Mouse (Mus musculus): ENCODE results near the gene Apobec3.
"Not testable (repeated sequence)": the region's sequence is repeated elsewhere in the genome, so short reads cannot be mapped to it uniquely, and the experiment has no call there.

Apobec3 gene

DNA sequence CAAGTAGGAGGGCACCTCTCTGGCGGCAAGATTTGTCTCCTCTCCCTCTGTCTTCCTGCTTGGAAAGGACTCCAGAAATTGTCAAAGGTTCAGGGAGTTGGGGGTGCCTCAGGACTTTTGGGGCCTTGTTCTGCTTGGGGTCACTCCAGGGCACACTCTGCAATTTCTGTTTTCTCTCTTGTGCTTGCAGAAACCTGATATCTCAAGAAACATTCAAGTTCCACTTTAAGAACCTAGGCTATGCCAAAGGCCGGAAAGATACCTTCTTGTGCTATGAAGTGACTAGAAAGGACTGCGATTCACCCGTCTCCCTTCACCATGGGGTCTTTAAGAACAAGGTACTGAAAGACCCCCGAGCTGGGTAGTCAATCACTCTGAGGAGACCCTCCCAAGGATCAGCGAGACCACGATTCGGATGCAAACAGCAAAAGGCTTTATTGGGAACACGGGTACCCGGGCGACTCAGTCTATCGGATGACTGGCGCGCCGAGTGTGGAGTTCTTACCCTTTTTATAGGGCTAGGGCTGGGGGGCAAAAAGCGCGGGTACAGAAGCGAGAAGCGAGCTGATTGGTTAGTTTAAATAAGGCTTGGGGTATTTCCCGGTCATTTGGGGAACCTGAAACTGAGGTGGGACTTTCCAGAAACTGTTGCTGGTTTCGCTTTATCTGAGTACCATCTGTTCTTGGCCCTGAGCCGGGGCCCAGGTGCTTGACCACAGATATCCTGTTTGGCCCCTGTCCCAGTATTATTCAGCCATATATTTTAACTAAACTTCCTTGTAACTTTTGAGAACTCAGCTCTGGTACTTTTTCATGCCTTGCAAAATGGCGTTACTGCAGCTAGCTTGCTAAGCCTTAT is 4.0 kb downstream of the Apobec3 start:
- in situ Hi-C loops (cut with MboI, MseI): not testable (repeated sequence)

DNA sequence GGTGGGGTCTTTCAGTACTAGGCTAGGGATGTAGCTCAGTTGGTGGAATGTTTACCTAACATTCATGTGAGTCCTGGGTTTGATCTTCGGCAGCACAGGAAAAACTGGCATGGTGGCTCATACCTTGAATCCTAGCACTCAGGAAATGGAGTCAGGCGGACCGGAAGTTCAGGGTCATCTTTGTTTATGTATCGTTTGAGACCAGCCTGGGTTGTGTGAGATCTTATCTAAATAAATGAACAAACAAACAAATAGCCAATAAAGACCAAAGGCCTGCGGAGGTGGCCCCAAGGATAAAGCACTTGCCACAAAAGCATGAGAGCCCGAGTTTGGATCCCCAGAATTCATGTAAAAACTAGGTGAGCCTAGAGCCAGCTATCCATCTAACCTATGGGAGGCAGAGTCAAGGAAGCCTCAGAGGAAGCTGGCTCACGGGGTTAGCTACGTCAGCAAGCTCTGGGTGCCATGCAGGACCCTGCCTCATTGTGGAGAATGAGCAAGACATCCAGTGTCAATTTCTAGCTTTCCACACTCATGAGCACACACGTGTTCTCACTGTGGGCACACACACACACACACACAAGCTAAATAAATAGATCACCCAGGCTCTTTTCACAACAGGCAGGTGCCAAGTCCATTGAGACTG is 4.7 kb downstream of the Apobec3 start:
- in situ Hi-C loops (cut with MboI, MseI): no loop called here

DNA sequence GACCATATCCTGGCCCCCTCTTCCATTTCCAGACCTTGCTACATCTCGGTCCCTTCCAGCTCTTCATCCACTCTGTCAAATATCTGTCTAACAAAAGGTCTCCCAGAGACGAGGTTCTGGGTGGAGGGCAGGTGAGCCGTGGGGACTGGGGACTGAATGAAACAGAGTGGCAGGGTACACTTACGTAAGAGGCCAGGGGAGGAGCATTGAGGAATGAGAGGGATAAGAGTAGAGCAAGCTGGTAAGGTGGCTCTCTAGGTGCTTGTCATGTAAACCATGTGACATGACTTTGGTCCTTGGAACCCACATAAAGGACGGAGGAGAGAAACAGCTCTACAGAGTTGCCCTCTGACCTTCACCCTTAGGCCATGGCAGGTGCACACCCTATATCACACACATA is 7.5 kb downstream of the Apobec3 start:
- in situ Hi-C loops (cut with MboI, MseI): no loop called here

DNA sequence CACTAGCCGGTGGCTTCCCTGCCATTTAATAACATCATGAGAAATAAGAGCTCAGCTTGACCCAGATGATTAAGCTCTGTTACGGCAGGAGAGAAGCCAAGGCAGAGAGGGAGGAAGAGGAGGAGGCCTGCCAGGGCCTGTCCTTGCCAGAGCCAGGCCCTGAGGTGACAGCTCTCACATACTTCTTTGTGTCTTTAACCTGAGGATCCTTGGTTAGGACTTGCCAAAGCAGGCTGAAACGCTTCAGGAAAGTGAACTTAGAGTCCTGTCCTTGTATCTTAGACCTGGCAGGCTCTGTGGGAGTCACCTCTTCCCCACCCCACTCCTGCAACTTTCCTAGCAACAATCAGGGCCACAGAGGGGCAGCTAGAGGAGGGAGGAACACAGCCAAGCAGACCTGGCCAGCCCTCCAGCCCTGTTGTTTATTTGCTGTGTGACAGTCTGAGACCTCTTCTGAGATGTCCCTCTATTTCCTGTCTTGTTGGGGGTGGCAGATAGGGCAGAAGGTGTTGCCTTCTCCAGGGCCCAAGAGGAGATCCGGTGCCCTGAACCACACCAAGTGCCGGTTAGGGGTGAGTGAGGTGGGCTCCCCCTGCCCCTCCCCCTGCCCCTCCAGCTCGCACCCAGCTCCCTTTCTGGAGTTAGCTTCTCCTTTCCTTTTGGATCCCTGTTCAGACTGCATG is 8.5 kb downstream of the Apobec3 start:
- in situ Hi-C loops (cut with MboI, MseI): no loop called here

DNA sequence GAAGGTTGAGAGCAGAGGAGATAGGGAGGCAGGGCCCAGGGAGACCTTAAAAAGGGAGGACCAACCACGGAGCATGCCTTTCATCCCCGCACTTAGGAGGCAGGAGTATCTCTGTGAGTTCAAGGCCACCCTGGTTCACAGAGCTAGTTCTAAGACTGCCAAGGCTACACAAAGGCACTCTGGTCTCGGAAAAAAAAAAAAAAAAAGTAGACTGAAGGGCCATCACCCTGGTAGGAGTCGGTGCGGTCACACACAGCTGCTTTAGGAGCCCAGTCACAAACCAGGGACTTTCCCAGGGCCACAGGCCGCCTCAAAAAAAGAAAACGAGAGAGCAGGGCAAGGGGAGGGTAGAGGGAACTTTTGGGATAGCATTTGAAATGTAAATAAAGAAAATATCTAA is 9.3 kb downstream of the Apobec3 start:
- in situ Hi-C loops (cut with MboI, MseI): no loop called here

DNA sequence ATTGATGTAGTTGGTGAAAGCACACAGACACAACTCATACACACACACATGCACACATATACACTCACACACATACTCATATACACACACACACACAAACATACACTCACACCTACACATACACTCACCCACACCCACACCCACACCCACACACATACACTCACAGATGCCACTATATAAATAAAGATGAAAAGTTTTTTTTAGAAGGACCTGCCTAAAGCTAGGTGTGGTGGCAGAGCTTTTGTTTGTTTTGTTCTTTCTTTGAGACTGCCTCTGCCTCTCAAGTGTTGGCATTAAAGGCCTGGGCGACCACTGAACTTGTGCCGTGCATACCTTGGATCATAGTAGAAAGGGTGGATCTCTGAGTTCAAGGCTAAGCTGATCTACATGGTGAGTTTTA is 9.9 kb downstream of the Apobec3 start:
- in situ Hi-C loops (cut with MboI, MseI): no loop called here

DNA sequence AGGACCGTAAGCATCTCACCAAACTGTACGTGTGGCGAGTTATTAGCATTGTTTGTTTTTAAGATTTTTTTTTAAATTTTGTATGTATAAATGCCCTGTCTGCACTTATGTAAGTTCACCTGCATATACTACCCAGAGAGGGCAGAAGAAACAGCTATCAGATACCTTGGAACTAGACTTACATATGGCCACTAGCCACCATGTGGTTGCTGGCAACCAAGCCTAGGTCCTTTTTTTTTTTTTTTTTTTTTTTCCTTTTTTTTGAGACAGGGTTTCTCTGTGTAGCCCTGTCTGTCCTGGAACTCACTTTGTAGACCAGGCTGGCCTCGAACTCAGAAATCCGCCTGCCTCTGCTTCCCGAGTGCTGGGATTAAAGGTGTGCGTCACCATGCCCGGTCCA is 11.6 kb downstream of the Apobec3 start:
- in situ Hi-C loops (cut with MboI, MseI): not testable (repeated sequence)

DNA sequence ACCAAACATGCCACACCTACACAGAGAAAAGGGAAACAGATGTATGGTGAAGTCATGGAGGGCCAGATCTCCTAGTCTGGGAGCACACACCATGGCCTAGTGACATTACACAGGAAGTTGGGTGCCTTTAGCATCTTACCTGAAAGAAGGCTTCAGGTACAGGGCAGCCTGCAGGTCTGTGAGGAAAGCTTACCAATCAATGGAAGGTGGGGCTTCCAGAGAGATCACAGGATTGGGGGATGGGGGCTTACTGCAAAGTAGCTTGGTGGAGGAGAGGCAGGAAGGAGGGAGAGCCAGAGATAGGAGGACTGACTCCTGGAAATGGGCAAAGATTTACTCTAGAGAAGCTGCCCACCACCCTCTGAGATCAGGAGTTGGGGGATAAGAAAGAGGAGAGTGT is 12.5 kb downstream of the Apobec3 start:
- in situ Hi-C loops (cut with MboI, MseI): no loop called here

DNA sequence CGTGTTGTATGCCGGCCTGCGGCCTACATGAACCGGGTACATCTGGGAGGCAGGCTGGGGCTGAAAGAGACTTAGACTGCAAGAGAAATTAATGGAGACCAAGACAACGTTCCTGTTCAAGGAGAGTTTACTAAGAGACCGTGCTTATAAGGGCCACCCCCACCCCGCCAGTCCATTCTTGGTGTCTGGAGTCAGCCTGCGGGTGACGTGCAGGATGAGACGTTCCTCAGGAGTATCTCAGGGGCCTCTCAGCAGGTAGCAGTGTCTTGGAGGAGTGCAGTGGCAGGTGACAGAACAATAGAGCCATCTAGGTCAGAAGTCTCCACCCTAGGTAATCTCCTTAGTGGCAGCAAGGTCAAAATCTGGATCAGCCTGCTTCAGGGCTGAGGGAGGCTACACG is 13.2 kb downstream of the Apobec3 start:
- in situ Hi-C loops (cut with MboI, MseI): not testable (repeated sequence)

DNA sequence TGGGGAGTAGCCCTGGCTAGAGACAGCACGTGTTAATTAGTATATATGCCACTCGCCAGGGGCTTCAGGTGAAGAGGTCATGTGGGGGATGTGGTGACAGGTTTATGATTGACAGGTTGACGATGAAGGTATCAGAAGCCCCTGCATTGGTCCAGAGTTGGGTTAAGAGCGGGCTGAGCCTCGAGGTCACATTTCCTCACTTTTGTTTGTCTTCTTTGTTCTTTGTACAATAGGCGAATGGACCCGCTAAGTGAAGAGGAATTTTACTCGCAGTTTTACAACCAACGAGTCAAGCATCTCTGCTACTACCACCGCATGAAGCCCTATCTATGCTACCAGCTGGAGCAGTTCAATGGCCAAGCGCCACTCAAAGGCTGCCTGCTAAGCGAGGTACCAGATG is 13.8 kb downstream of the Apobec3 start:
- in situ Hi-C loops (cut with MboI, MseI): no loop called here

DNA sequence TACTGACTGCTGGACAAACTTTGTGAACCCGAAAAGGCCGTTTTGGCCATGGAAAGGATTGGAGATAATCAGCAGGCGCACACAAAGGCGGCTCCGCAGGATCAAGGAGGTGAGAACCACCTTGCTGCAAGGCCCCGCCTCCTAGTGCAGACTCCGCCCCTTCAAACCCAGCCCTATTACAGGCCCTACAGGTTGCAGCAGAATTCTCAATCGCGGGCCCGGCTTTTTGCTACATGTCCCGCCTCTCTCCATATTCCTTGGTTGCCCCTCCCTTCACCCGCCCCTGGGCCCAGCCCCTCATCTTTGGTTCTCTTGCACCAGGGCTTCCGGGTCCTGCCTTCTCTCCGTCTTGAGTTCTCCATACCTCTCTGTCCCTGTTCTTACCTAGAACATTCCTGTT is 15.4 kb downstream of the Apobec3 start:
- in situ Hi-C loops (cut with MboI, MseI): no loop called here

DNA sequence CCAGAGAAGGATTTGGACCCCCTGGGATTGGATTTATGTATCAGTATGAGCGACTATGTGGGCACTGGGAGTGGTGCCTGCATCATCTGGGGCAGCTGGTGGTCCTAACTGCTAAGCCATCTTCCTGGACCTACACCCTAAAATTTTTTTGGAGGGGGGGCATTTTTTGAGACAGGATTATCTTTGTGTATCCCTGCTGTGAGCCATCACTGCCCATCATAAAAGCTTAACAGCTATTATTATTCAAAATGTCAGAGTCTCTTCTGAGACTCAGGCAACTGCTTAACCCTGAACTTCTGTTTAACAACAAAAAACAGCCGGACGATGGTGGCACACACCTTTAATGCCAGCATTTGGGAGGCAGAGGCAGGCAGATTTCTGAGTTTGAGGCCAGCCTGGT is 17.5 kb downstream of the Apobec3 start:
- in situ Hi-C loops (cut with MboI, MseI): not testable (repeated sequence)

DNA sequence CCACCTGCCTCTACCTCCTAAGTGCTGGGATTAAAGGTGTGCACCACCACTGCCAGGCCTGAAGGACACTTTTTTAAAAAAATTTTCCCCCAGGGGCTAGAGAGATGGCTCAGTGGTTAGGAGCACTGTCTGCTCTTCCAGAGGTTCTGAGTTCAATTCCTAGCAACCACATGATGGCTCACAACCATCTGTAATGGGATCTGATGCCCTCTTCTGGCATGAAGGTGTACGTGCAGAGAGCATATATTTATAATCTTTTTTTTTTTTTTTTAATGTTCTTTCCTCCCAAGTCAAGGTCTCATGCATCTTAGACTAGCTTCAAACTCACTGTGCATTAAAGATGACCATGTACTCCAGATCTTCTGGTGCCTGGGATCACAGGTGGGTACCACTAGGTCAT is 19.4 kb downstream of the Apobec3 start:
- in situ Hi-C loops (cut with MboI, MseI): loop anchor here in 1 of 2 experiments (5.0 kb wide), 1 partner anchor 84 kb away; no protein-coding TSS in a partner anchor

DNA sequence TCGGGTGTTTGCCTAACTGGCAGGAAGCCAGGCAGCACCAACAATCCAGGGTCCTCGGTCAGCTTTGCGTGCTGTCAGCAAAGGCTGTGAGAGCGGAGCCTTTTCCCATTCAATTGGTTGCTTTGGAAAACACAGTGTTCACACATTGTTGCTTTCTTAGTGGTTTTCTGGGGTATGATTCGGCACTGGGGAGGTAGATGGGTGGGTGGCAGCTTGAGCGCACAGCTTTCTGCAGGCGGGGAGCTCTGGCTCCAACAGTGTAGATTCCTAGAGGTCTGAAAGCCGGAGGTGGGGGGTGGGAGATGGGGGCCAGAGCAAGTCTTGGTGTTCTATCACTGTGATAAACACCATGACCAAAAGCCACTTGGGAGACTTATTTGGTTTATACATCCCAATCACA is 19.9 kb downstream of the Apobec3 start:
- in situ Hi-C loops (cut with MboI, MseI): loop anchor here in 1 of 2 experiments (5.0 kb wide), 1 partner anchor 84 kb away; no protein-coding TSS in a partner anchor

DNA sequence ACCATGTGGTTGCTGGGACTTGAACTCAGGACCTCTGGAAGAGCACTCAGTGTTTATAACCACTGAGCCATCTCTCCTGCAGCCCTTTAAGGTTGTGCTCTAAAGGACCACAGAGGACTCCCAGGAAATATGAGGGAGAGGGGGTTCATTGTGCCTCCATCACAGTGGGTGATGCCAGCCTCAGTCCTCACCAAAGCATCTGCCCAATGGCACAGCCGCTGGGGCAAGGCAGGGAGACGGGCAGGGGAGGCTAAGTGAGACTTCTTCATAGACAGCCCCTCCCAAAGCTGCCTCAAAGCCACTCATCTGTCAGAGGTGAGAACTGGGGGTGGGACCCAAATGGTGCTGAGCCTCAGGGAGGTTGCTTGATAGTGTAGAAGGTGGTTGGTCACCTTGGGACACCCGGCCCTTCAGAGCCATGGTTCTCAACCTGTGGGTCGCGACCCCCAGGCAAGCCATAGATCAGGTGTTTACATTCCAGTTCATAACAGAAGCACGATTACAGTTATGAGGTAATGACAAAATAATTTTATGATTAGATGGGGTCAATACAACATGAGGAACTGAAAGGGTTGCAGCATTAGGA is 22.4 kb downstream of the Apobec3 start:
- in situ Hi-C loops (cut with MboI, MseI): loop anchor here in 1 of 2 experiments (5.0 kb wide), 1 partner anchor 87 kb away; no protein-coding TSS in a partner anchor

DNA sequence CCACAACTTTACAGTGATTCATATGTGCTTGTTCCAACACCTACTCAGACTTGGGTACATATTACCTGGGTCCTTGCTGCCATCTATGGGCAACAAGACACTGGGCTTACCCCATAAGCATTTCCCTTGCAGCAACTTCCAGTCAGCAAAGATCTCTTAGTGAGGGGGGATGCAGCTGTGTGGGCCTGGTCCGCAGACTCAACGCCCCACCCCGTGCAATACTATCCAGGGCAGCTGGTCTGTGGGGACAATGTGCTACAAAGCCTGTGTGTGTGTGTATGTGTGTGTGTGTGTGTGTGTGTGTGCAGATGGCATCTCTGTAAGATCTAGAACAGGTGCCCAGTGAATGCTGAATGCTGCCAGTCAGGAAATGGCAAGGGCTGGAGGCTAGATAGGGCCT is 22.9 kb downstream of the Apobec3 start:
- in situ Hi-C loops (cut with MboI, MseI): loop anchor here in 1 of 2 experiments (5.0 kb wide), 1 partner anchor 87 kb away; no protein-coding TSS in a partner anchor

DNA sequence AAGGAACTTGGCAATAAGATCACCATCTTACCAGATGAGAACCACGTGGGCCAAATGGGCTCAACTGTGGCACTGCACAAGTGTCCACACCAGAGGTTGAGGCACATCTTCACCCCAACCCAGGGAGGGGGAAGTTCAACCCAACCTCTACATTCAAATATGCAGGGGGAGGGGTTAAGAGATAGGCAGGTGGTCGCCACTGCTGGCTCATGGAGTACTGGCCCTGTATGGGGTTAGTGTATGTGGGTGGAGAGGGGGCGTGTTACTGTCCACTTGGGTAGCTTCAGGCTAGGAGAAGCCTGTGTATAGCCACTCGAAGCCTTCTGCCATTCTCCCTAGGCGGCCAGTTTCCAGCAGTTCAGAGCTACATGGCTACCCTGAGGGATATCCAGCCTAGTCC is 24.7 kb downstream of the Apobec3 start:
- in situ Hi-C loops (cut with MboI, MseI): no loop called here

DNA sequence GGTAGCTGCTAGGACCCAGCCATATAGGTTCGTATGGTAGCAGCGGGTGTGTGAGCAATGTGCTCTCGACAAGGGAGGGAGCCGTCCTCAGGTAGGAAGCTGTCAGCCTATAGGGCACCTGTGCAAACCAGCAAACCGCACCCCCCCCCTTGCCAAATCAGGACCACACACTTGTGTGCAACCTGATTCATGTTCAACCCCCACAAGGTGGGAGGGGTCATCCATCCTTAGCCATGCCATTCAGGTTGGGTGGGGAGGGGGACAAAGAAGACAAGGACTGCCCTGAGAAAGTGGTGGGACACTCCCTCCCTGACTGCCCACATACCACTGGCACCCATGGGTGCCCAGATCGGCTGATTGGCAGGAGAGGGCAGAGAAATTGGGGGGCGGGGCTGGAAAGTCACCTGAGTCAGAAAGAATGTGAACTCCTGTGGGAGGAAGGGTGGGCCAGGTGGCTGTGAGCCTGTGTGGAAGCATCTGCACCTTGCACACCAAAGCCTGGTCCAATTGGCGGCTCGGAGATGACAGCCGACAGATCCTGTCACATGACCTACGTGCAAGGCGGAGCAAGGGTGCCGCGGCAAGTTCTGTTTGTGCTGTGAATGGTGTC is 25.8 kb downstream of the Apobec3 start:
- in situ Hi-C loops (cut with MboI, MseI): no loop called here

DNA sequence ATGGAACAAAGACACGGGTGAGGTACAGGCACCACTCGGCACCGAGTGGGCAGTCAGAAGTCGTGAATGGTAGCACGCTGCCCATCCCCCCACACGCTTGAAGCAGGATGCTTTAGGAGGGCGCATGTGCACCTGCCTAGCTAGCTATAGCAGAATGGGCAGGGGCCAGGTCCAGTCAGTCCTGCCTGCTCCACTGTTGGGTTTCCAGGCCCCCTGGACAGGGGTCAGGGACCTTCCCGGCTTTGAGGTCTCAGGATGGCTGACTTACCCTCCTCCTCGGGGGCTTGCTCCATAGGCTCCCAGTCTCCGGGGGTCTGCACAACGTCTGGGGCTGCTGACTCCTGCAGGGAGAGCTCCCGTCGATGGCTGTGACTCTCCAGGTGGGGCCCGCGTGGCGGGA is 27.0 kb downstream of the Apobec3 start:
- in situ Hi-C loops (cut with MboI, MseI): no loop called here

DNA sequence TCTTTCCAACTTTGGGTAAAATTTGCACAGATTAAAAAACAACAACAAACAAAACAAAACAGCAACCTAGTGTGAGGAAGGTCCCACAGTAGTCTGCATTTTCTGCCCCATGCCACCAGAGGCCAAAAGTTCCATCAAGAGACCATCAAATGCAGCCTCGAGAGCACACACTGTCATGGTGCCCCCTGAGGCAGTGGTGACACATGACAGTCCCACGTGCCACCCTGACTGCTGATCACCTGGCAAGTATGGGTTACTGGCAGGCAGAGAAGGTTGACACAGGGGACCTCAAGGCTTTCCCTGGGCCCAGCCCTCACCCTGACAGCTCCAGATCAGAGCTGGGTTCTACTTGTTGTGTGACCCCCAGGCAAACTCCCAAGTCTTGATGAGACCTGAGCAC is 28.3 kb downstream of the Apobec3 start:
- in situ Hi-C loops (cut with MboI, MseI): no loop called here

DNA sequence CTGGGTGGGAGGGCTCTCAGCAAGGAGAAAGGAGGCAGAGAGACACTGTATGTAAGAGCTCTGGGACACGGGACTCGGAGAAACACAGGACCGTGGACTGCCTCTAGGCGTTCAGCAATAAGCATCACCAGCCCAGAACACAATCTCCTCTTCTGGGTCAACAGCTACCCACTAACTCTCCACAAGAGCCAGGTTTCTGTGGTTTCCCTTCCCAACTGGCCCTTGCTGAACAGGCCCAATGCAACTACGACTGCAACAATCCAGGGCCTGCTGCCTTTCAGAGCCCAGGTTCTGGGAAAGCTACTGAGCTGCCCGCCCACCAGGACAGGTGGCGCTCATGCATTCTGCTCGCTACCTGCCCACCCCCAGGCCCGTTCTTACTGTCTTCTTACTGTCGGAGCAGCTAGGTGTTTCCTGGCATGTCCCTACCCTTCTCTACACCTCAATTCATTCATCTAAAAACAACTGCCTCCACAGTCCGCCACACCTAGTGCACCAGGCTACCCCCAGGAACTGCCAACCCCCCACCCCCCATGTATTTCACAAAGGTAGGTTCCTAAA is 35.5 kb downstream of the Apobec3 start:
- in situ Hi-C loops (cut with MboI, MseI): no loop called here
